Mouse (Mus musculus): ENCODE data around the gene Sugct. TPM values are rescaled to one million over a fixed set of nuclear protein-coding genes. Genes with fewer than 3 reads are reported as not detected.

The Sugct gene
- polyA plus RNA-seq, 1 experiment from 2014 or later: 4.7 TPM

DNA sequence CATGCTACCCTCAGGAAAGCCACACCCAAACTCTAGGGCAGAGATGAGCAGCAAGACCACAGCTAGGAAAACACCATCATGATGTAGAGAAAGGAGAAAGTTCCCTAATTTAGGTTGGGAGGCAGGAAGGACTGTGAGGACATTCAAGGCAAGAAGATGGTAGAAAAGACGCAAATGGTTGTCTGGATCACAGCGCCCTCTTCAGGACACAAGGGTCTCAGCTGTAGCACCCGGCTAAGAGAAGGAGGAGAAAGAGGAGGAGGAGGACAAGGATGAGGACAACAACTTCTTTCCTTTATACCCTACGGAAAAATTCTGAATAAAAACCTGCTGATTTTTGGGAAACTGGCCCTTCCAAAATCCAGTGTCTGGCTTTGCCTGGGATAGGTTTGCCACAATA, 774.0 kb downstream of the Sugct start:
- ATAC-seq (ENCODE audit: insufficient number of reproducible peaks, insufficient read depth, low FRiP score, low read depth): no peak
- Histone ChIP-seq H3K4me3 (ENCODE audit: low read depth, low read length) (no peak overlapping the region), H3K27me3 (ENCODE audit: control insufficient read depth, insufficient read depth, low read length) (no peaks in the 10 kb centered on the region), H3K4me2 (replicated peaks; ENCODE audit: low read depth, low read length) (no peak overlapping the region), H3K9ac (replicated peaks; ENCODE audit: low read depth, low read length) (no peak overlapping the region), H3K9me3 (ENCODE audit: control insufficient read depth, low read depth, low read length) (no peaks in the 10 kb centered on the region), H3K36me3 (ENCODE audit: control insufficient read depth, insufficient read depth, low read length) (no peaks in the 10 kb centered on the region), H3K4me1 (ENCODE audit: control insufficient read depth, insufficient read depth, low read length) (no peaks in the 10 kb centered on the region), H3K27ac (ENCODE audit: low read length) (no peak overlapping the region)
- WGBS: 52% methylated on average over 4 of the region's 4 CpGs

DNA sequence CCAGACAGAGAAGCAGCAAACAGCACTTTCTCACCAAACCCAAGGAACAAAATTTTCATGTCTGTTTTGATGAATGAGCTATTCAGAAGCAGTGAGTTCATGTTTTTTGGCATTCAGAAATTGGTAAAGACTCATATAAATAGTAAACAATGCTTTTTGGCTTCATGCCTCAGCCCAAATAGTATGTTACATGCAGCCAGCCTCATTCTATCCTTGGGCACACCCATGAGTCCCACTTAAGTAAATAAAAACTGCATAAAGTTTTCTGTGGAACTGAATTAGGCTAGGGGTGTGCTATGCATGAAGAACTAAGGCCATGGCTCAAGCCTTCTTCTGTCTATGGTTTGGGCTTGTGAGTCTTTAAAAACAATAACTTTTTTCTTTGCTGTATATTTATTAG, 779.7 kb downstream of the Sugct start:
- no peak for ATAC-seq (ENCODE audit: insufficient number of reproducible peaks, insufficient read depth, low FRiP score, low read depth)
- Histone ChIP-seq H3K4me3 (ENCODE audit: low read depth, low read length) (no peak overlapping the region), H3K27ac (ENCODE audit: low read length) (no peak overlapping the region), H3K27me3 (ENCODE audit: control insufficient read depth, insufficient read depth, low read length) (no peaks in the 10 kb centered on the region), H3K4me1 (ENCODE audit: control insufficient read depth, insufficient read depth, low read length) (no peaks in the 10 kb centered on the region), H3K9me3 (ENCODE audit: control insufficient read depth, low read depth, low read length) (no peaks in the 10 kb centered on the region), H3K9ac (replicated peaks; ENCODE audit: low read depth, low read length) (no peak overlapping the region), H3K4me2 (replicated peaks; ENCODE audit: low read depth, low read length) (no peak overlapping the region), H3K36me3 (ENCODE audit: control insufficient read depth, insufficient read depth, low read length) (no peaks in the 10 kb centered on the region)

DNA sequence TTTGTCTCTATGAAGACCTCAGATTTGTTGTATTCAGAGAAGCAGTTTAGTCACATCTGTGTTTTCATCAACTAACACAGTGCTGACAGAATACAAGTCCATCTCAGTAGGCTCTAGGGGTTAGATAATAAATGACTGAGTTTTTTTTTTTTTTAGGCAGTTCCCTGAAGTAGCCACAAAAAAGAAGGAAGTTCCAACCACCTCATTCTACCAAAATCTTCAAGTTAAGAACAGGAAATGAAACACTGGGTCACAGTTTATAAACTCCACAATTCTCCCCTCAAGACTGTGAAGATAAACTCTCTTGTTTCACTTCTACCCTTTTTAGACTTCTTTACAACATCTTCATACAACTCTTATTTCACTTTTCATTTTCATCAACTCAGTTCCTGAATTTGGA, 783.1 kb downstream of the Sugct start:
- H3K9me3 ChIP-seq (ENCODE audit: control insufficient read depth, low read depth, low read length): no peaks in the 10 kb centered on the region
- H3K4me1 ChIP-seq (ENCODE audit: control insufficient read depth, insufficient read depth, low read length): no peaks in the 10 kb centered on the region
- no peaks in the 10 kb centered on the region for H3K36me3 ChIP-seq (ENCODE audit: control insufficient read depth, insufficient read depth, low read length)
- ATAC-seq (ENCODE audit: insufficient number of reproducible peaks, insufficient read depth, low FRiP score, low read depth): no peak
- no peak overlapping the region for H3K4me2 ChIP-seq (replicated peaks; ENCODE audit: low read depth, low read length)
- no peak overlapping the region for H3K27ac ChIP-seq (ENCODE audit: low read length)
- H3K4me3 ChIP-seq (ENCODE audit: low read depth, low read length): no peak overlapping the region
- no peak overlapping the region for H3K9ac ChIP-seq (replicated peaks; ENCODE audit: low read depth, low read length)
- H3K27me3 ChIP-seq (ENCODE audit: control insufficient read depth, insufficient read depth, low read length): no peaks in the 10 kb centered on the region

DNA sequence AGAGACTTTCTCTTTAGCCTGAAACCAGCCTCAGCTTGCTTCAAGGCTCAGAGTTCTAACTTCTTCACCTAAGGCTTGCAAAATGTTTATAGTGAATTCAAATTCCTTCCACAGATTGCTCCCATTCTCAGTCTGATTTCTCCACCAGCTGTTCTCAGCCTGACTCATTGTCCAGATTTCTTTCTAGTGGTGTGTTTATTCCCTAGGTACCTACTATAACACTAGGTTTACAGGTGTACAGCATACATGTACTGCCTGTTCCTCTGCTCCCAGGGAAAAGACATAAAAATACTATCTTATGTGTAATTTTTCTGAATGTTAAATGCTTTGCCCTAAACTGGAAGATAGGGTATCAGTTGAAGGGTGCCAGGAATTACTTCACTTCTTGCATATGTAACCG, 788.4 kb downstream of the Sugct start:
- H3K9ac ChIP-seq (replicated peaks; ENCODE audit: low read depth, low read length): no peak overlapping the region
- H3K4me3 ChIP-seq (ENCODE audit: low read depth, low read length): no peak overlapping the region
- 77% methylated on average over 1 of the region's 1 CpGs for WGBS
- no peak overlapping the region for H3K4me2 ChIP-seq (replicated peaks; ENCODE audit: low read depth, low read length)
- H3K27me3 ChIP-seq (ENCODE audit: control insufficient read depth, insufficient read depth, low read length): no peaks in the 10 kb centered on the region
- no peaks in the 10 kb centered on the region for H3K4me1 ChIP-seq (ENCODE audit: control insufficient read depth, insufficient read depth, low read length)
- H3K27ac ChIP-seq (ENCODE audit: low read length): no peak overlapping the region
- no peaks in the 10 kb centered on the region for H3K9me3 ChIP-seq (ENCODE audit: control insufficient read depth, low read depth, low read length)
- no peaks in the 10 kb centered on the region for H3K36me3 ChIP-seq (ENCODE audit: control insufficient read depth, insufficient read depth, low read length)
- no peak for ATAC-seq (ENCODE audit: insufficient number of reproducible peaks, insufficient read depth, low FRiP score, low read depth)

DNA sequence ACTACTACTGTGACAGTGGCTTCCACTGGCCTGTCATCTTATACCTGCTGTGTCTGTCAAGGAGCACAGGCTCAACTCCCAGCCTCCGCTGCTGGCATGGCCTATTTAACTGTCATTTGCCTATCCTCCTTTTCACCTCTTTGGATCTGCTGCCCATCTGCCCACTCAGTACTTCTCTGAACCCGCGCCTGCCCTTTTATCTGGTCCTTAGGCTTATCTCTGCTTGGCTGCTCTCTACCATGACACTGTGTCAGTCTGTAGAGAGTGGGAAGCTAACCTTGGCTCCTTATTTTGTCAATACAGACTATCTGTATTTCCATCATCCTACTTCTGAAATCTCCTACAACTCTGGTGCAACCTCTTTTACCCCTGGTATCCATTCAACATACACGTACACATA, 793.9 kb downstream of the Sugct start:
- H3K9ac ChIP-seq (replicated peaks; ENCODE audit: low read depth, low read length): no peak overlapping the region
- no peaks in the 10 kb centered on the region for H3K4me1 ChIP-seq (ENCODE audit: control insufficient read depth, insufficient read depth, low read length)
- ATAC-seq (ENCODE audit: insufficient number of reproducible peaks, insufficient read depth, low FRiP score, low read depth): no peak
- 94% methylated on average over 4 of the region's 4 CpGs for WGBS
- no peaks in the 10 kb centered on the region for H3K36me3 ChIP-seq (ENCODE audit: control insufficient read depth, insufficient read depth, low read length)
- no peak overlapping the region for H3K4me3 ChIP-seq (ENCODE audit: low read depth, low read length)
- no peaks in the 10 kb centered on the region for H3K9me3 ChIP-seq (ENCODE audit: control insufficient read depth, low read depth, low read length)
- no peak overlapping the region for H3K4me2 ChIP-seq (replicated peaks; ENCODE audit: low read depth, low read length)
- no peak overlapping the region for H3K27ac ChIP-seq (ENCODE audit: low read length)
- no peaks in the 10 kb centered on the region for H3K27me3 ChIP-seq (ENCODE audit: control insufficient read depth, insufficient read depth, low read length)

DNA sequence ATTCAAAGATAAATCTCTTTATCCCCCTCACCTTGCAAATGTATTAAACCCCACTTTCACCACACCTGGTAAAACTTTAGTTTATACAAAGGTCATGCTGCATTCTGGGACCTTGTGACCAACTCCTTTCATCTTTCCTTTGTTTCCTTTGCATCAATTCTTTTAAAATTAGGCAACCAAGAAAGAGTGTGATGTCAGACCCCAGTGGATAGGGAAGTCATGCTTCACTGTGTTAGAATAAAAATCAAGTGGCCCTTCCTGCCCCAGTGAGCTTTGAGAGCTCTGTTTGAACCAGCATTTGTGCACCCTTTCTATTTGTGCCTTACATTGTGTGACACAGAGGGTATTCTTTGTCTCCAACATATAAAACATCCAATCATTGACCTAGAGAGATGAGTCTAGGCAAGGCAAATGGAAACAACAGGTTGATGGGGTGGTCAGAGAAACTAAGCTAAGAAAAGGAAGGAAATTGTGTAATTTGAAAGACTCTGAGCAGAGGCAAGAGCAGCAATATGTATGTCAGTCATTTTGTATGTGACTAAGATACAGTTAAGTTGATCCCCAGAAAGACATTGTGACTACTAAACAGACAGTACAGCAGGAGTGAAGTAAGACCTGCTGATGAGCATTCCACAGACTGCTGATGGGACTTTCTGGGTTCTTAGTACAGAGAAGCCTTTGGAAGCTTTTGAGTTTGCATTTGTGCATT, 797.1 kb downstream of the Sugct start:
- Histone ChIP-seq H3K27me3 (ENCODE audit: control insufficient read depth, insufficient read depth, low read length) (no peaks in the 10 kb centered on the region), H3K4me1 (ENCODE audit: control insufficient read depth, insufficient read depth, low read length) (no peaks in the 10 kb centered on the region), H3K4me2 (replicated peaks; ENCODE audit: low read depth, low read length) (no peak overlapping the region), H3K27ac (ENCODE audit: low read length) (no peak overlapping the region), H3K9me3 (ENCODE audit: control insufficient read depth, low read depth, low read length) (no peaks in the 10 kb centered on the region), H3K9ac (replicated peaks; ENCODE audit: low read depth, low read length) (no peak overlapping the region), H3K4me3 (ENCODE audit: low read depth, low read length) (no peak overlapping the region), H3K36me3 (ENCODE audit: control insufficient read depth, insufficient read depth, low read length) (no peaks in the 10 kb centered on the region)
- no peak for ATAC-seq (ENCODE audit: insufficient number of reproducible peaks, insufficient read depth, low FRiP score, low read depth)

DNA sequence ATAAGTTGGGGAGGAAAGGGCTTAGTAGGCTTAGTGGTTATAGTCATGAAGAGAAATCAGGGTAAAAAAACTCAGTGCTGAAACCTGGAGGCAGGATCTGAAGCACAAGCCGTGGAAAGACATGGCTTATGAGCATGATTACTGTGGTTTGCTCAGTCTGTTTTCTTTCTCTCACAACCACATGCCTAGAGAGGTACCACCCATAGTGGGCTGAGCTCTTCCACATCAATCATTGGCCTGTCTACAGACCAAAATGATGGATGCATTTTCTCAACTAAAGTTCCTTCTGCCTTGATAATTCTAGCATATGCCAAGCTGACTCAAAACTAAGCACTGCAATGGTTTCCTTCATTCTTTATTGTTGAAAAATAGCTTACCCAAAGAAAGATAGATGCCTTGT, 817.3 kb downstream of the Sugct start:
- Histone ChIP-seq H3K27me3 (ENCODE audit: control insufficient read depth, insufficient read depth, low read length) (no peaks in the 10 kb centered on the region), H3K9me3 (ENCODE audit: control insufficient read depth, low read depth, low read length) (no peaks in the 10 kb centered on the region), H3K27ac (ENCODE audit: low read length) (no peak overlapping the region), H3K9ac (replicated peaks; ENCODE audit: low read depth, low read length) (no peak overlapping the region), H3K4me1 (ENCODE audit: control insufficient read depth, insufficient read depth, low read length) (no peaks in the 10 kb centered on the region), H3K4me3 (ENCODE audit: low read depth, low read length) (no peak overlapping the region), H3K36me3 (ENCODE audit: control insufficient read depth, insufficient read depth, low read length) (no peaks in the 10 kb centered on the region), H3K4me2 (replicated peaks; ENCODE audit: low read depth, low read length) (no peak overlapping the region)
- WGBS: 62% methylated on average over 1 of the region's 1 CpGs
- no peak for ATAC-seq (ENCODE audit: insufficient number of reproducible peaks, insufficient read depth, low FRiP score, low read depth)

DNA sequence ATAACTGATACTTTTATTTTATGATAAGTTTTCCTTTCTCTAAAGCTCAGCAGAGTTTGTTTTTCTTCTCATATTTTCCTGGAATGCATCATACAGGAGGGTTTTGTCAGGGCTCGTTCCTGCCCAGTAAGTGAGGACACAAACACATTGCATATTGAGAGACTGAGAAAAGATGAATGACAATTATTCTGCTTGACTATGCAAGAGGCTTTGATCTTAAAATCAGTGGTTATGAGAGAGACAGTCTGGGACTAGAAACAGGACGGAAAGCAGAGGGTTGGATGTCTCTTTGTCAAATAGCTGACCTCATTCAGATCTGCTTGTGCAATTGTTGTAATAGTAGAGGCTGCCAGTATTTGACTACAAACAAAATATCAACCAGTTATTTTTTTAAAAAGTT, 835.4 kb downstream of the Sugct start:
- no peak overlapping the region for H3K4me3 ChIP-seq (ENCODE audit: low read depth, low read length)
- no peaks in the 10 kb centered on the region for H3K36me3 ChIP-seq (ENCODE audit: control insufficient read depth, insufficient read depth, low read length)
- no peak for ATAC-seq (ENCODE audit: insufficient number of reproducible peaks, insufficient read depth, low FRiP score, low read depth)
- H3K27ac ChIP-seq (ENCODE audit: low read length): no peak overlapping the region
- no peaks in the 10 kb centered on the region for H3K9me3 ChIP-seq (ENCODE audit: control insufficient read depth, low read depth, low read length)
- no peaks in the 10 kb centered on the region for H3K27me3 ChIP-seq (ENCODE audit: control insufficient read depth, insufficient read depth, low read length)
- H3K4me1 ChIP-seq (ENCODE audit: control insufficient read depth, insufficient read depth, low read length): no peaks in the 10 kb centered on the region
- 62% methylated on average over 2 of the region's 2 CpGs for WGBS
- H3K4me2 ChIP-seq (replicated peaks; ENCODE audit: low read depth, low read length): no peak overlapping the region
- H3K9ac ChIP-seq (replicated peaks; ENCODE audit: low read depth, low read length): no peak overlapping the region

DNA sequence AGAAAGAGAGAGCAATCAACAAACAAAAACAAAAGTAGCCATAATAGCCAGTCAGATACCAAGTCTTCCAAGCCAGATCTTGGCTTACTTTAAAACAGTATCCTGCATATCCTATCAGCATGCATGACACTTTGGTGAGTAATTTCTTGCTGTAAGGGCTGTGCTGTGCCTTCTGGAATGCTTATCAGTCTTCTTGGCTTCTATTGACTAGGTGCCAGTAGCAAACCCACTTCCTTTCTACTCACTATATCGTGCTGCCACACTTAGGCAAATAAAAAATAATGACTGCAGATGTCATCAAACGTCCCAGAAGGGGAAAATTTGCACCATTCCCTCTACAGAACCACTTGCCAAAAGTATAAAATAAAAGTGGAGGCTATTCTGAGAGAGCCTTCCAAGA, 848.1 kb downstream of the Sugct start:
- Histone ChIP-seq H3K9me3 (ENCODE audit: control insufficient read depth, low read depth, low read length) (no peaks in the 10 kb centered on the region), H3K4me2 (replicated peaks; ENCODE audit: low read depth, low read length) (no peak overlapping the region), H3K9ac (replicated peaks; ENCODE audit: low read depth, low read length) (no peak overlapping the region), H3K4me1 (ENCODE audit: control insufficient read depth, insufficient read depth, low read length) (no peaks in the 10 kb centered on the region), H3K27me3 (ENCODE audit: control insufficient read depth, insufficient read depth, low read length) (no peaks in the 10 kb centered on the region), H3K4me3 (ENCODE audit: low read depth, low read length) (no peak overlapping the region), H3K27ac (ENCODE audit: low read length) (no peak overlapping the region), H3K36me3 (ENCODE audit: control insufficient read depth, insufficient read depth, low read length) (no peaks in the 10 kb centered on the region)
- ATAC-seq (ENCODE audit: insufficient number of reproducible peaks, insufficient read depth, low FRiP score, low read depth): no peak
- 56% methylated on average over 2 of the region's 2 CpGs for WGBS
